Mouse (Mus musculus) liver (tissue): ENCODE results near the gene Phlpp2.

ENCODE experiments used
- DNase-seq: peaks from one replicate; pipeline ENCODE4 v3.0.0-alpha.2; 2020; ENCODE audit warnings: mixed read lengths

The Phlpp2 gene

GRCm38 (mm10) chr8:109964106-109964505 lies 95.8 kb downstream of the Phlpp2 start:
- DNase-seq, result no peak

- DNase-seq, result no peak
These were observed 100.5 kb downstream of the Phlpp2 start for GRCm38 (mm10) chr8:109968837-109969236.

DNA sequence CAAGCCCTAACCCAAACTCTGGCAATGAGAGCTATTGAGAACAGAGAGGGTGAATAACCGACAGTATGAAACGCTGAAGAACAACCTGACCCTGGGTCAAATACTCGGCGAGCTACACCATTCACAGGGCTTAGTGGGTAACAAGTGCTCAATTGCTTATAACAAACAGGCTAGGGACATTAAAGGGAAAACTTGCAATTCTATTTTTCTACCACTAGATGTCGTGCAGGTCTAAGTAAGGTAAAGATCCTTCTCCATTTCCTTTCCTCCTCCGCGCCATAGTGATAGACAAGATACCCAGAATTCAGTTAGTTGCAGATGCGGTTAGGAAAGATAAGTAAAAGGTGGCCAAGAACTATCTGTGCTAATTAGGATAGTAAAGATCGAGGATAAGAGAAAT lies 102.0 kb downstream of the Phlpp2 start:
- no peak for DNase-seq

GRCm38 (mm10) chr8:109972901-109973300 lies 104.6 kb downstream of the Phlpp2 start:
- no peak for DNase-seq

- DNase-seq, result no peak
These were observed 111.0 kb downstream of the Phlpp2 start for GRCm38 (mm10) chr8:109979339-109979738.

DNA sequence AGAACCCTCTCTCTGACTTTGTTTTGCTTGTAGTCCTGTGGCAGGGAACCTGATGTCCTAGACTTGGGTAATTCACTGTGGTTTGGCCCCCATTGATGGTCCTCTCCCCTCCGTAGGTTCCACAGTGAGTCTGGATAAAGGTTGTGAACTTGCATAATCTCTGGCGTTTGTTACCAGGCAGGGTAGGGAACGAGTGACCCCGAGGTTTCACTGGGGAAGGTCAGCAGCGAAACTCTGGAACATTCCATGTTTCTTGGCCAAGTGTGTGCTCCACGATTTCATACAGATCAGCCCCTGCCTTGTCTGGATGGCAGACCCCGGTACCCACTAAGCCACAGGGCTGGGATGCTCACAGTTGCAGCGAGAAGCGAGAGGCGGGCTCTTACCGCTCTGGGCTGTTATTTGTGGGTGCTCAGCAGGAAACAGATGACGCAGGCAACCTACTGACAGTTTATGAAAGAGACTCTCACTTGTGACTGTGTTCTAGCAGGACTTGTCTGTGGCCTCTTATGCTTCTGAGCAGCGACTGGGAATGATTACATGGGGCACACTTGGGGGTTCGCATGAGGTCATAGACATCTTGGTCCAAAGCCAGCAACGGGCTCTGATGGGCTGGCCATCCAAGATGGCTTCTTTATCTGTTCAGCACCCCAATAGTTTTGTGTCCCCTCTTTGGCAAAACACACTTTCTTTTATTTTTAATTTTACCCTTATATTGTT lies 114.2 kb downstream of the Phlpp2 start:
- no peak for DNase-seq

- no peak for DNase-seq
These were observed 115.6 kb downstream of the Phlpp2 start for GRCm38 (mm10) chr8:109983944-109984343.

GRCm38 (mm10) chr8:109986384-109986783 lies 118.0 kb downstream of the Phlpp2 start:
- no peak for DNase-seq

DNA sequence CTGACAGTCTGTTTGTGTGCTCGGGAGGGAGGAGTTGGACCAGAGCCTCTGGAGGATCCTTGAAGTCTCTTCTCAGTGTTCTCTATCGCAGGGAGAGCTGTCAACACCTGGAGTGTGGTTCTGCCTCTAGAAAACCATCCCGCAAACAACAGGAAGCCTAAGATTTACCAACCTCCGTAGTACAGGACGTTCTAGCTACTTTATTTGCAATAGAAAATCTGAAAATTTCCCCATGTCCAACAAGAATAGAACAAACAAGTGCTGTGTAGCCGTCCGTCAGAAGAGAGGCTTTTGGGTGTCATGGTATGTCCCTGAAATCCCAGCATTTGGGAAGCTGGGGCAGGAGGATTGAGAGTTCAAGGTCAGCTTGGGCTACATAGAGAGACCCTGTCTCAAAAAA lies 119.4 kb downstream of the Phlpp2 start:
- no peak for DNase-seq

DNA sequence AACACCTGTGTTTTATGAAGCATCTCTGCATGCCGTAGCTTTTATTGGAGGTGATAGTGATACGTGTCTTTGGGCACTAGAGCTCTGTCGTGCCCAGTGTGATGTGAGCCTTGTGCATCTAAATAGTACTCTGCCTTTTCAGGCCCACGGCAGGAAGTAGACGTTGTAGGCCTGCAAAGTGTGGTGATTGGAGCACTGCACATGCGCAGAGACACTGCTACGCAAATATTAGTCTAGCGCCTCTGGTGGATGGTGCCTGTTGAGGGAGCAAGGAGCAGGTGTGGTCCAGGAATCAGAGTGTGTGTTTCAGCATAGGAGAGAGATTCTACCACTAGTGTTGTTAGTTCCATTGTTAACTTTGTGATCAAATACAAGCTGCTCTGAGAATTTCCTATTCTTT lies 120.8 kb downstream of the Phlpp2 start:
- no peak for DNase-seq

- no peak for DNase-seq
These were observed 121.9 kb downstream of the Phlpp2 start, which contains the start of gene Tat for GRCm38 (mm10) chr8:109990224-109990623. Gene Tat (plus strand): TSS chr8:109990437.

- no peak for DNase-seq
These were observed 123.8 kb downstream of the Phlpp2 start for GRCm38 (mm10) chr8:109992166-109992565.

DNA sequence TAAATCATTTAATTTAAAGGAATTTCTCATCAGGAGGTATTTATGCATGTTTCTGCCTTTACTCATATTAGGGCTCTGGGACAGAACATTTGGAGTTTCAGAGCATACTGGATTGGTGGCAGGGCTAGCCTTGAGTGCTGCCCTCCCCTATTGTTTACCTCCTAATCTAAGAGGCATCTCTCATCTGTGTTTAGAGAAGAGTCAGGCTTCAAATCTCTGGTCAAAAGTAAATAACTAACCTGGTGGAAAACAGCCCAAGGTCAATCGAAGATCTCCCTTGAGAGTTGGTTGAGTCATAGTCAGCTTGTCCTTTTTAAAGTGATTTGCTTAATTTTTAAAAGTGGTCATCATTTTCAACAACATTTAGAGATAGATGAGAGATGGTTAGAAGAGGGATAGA lies 124.6 kb downstream of the Phlpp2 start:
- no peak for DNase-seq
